Mouse (Mus musculus) kidney, embryonic 15.5 days (tissue): ENCODE data around the gene Rabl6. TPM values are rescaled to one million over a fixed set of nuclear protein-coding genes. Genes with fewer than 3 reads are reported as not detected.
A peak's percentile ranks its signal among the peaks of the same experiment; 100 is the strongest.

Experiments
- ATAC-seq: fragments of 200-750 bp; cut with Nextera tagmentation; replicated peaks from 2 replicates; pipeline ENCODE4 v1.8.0; 2017; ENCODE audit warnings: moderate TSS enrichment; ENCODE audit not compliant: low FRiP score
- H3K27ac ChIP-seq: fragments of 300-500 bp; sonication (generic); 2 replicates; pipeline ENCODE4 v1.5.1; 2015; ENCODE audit warnings: mild to moderate bottlenecking, inconsistent platforms
- H3K27me3 ChIP-seq: fragments of 300-500 bp; sonication (generic); 2 replicates; pipeline ENCODE4 v1.6.1; 2015; ENCODE audit warnings: inconsistent platforms
- H3K36me3 ChIP-seq: fragments of 300-500 bp; sonication (generic); 2 replicates; pipeline ENCODE4 v1.6.1; 2015; ENCODE audit warnings: inconsistent platforms
- H3K4me1 ChIP-seq: fragments of 300-500 bp; sonication (generic); 2 replicates; pipeline ENCODE4 v1.6.1; 2015; ENCODE audit warnings: inconsistent platforms
- H3K4me2 ChIP-seq: fragments of 300-500 bp; sonication (generic); 2 replicates; pipeline ENCODE4 v1.6.1; 2015; ENCODE audit warnings: moderate library complexity, mild to moderate bottlenecking, inconsistent platforms
- H3K4me3 ChIP-seq: fragments of 300-500 bp; sonication (generic); replicated peaks from 2 replicates; pipeline ENCODE4 v1.5.1; 2015; ENCODE audit warnings: mild to moderate bottlenecking, inconsistent platforms
- H3K9ac ChIP-seq: fragments of 300-500 bp; sonication (generic); 2 replicates; pipeline ENCODE4 v1.6.1; 2015; ENCODE audit warnings: mild to moderate bottlenecking, inconsistent platforms
- H3K9me3 ChIP-seq: fragments of 300-500 bp; sonication (generic); replicated peaks from 2 replicates; pipeline ENCODE4 v1.6.1; 2016; ENCODE audit warnings: inconsistent platforms
- WGBS: fragments of 180-500 bp; shearing (Covaris S2); methylation state at CpG from one replicate; pipeline ENCODE4 v1.1.7; 2015; ENCODE audit warnings: mixed read lengths; 5-methylcytosine and 5-hydroxymethylcytosine counted together
- polyA plus RNA-seq: library from polyadenylated mRNA; unstranded; fragments of >200 nt; fragmentation: Nextera tagmentation; extraction: Ambion mirVana; gene quantifications from 2 replicates; pipeline ENCODE4 v1.2.1, GENCODE M21; 2015

Rabl6 gene
- polyA plus RNA-seq, 1 experiment from 2014 or later, result 74.7 TPM

DNA sequence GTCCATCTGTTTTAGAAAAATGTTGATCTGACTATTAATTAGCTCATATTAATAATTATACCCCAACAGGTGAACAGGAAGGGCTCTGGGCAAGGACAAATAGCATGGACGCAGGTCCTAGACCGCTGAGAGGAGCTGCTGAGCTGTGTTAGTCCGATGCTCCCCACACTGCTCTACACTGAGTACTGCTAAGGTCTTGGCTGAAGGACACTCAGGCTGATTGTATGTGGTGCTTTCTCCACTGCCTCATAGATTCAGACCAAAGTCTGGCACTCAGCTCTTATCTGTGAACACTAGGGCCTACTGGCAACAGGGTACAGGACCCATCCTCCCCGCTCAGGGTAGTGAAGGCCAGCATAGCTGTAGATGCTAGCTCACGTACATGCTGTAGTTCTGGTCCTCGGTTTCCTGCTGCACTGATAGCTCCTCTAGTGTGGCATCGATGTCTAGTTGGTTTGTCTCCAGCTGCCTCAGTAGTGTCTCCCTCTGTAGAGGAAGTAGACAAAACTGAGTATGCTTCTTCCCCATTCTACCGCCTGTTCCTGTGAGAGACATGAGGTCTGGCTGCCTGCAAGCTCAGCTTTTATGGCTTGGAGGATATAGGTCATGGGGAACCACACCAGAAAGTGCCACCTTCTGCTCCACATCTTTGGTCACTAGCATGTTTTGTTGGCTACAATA lies 20.0 kb downstream of the Rabl6 start:
- 92% methylated on average over 8 of the region's 8 CpGs for whole genome bisulfite sequencing
- Histone ChIP-seq H3K4me2 (no peak overlapping the region), H3K4me1 (no peaks in the 10 kb centered on the region), H3K9ac (no peak overlapping the region), H3K4me3 (no peak overlapping the region), H3K36me3 (peaks cover 94% of the 10 kb centered on the region), H3K9me3 (no peaks in the 10 kb centered on the region), H3K27me3 (no peaks in the 10 kb centered on the region), H3K27ac (no peak overlapping the region)
- ATAC-seq, result no peak

DNA sequence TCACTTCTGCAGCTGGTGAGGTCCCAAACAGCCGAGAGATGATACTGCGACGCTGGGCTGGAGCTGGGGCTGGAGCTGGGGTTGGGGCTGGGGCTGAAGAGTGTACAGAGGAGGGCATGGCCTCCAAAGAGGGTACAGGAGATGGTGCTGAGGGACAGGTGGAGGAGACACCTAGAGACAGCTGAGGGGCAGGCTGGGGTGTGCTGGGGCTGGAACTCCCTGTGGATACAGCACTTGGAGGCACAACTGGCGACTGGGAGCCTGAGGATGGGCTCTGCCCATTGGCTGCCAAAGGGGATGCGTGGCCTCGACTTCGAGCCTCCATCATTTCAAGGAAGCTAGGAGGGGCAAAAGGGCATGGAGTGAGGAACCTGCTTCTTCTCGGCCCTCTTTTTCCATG lies 21.0 kb downstream of the Rabl6 start:
- peaks cover 89% of the 10 kb centered on the region for H3K36me3 ChIP-seq
- H3K4me2 ChIP-seq, result no peak overlapping the region
- H3K27me3 ChIP-seq, result no peaks in the 10 kb centered on the region
- 85% methylated on average over 8 of the region's 8 CpGs for WGBS
- no peaks in the 10 kb centered on the region for H3K9me3 ChIP-seq
- no peak for ATAC-seq
- no peak overlapping the region for H3K27ac ChIP-seq
- H3K9ac ChIP-seq, result no peak overlapping the region
- peaks cover 8% of the 10 kb centered on the region for H3K4me1 ChIP-seq
- H3K4me3 ChIP-seq, result no peak overlapping the region

DNA sequence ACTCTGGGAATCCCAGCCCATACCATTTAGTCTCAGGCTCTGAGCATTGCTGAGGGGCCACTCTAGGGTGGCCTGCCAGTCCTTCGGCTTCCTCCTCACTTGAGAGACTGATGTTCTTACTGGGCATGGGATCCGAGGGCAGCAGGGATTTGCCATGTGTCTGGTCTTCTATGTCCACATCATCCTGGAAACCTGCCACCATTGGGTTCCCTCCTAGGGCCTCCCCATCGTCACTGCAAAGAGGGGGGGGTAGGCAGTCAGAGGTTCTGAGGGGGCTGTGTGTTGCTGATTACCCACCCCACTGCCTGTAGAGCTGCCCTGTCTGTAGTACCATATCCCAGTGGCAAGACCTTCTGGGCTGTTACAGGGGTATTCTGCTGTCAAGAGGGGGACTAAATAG lies 22.7 kb downstream of the Rabl6 start:
- no peak overlapping the region for H3K9ac ChIP-seq
- no peaks in the 10 kb centered on the region for H3K9me3 ChIP-seq
- H3K4me1 ChIP-seq, result peaks cover 25% of the 10 kb centered on the region
- peaks cover 72% of the 10 kb centered on the region for H3K36me3 ChIP-seq
- H3K27me3 ChIP-seq, result peaks cover 8% of the 10 kb centered on the region
- 79% methylated on average over 3 of the region's 3 CpGs for WGBS
- H3K4me3 ChIP-seq, result no peak overlapping the region
- no peak overlapping the region for H3K27ac ChIP-seq
- no peak for ATAC-seq
- no peak overlapping the region for H3K4me2 ChIP-seq

DNA sequence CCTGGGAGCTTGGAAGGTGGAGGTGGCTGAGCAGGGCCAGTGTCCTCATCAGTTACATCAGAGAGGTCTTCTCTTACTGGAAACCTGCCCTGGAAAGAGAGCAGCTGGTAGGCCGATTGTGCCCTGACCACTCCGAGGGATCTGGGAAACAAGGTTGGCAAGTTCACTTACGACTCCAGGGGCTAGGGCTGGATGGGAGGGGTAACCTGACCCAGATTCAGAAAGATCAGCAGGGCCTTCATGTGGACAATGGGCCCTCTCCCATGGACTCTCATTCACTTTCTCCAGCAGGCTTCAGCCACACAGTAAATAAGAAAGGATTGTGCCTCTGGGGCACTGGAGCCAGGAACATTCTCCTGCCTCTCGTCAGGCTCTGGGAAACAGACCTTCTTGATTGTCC lies 23.5 kb downstream of the Rabl6 start:
- ATAC-seq, result no peak
- Histone ChIP-seq H3K4me1 (peaks cover 29% of the 10 kb centered on the region), H3K36me3 (peaks cover 65% of the 10 kb centered on the region), H3K27me3 (peaks cover 15% of the 10 kb centered on the region), H3K4me2 (no peak overlapping the region), H3K4me3 (no peak overlapping the region), H3K9me3 (no peaks in the 10 kb centered on the region), H3K9ac (no peak overlapping the region), H3K27ac (no peak overlapping the region)
- 77% methylated on average over 4 of the region's 4 CpGs for WGBS

DNA sequence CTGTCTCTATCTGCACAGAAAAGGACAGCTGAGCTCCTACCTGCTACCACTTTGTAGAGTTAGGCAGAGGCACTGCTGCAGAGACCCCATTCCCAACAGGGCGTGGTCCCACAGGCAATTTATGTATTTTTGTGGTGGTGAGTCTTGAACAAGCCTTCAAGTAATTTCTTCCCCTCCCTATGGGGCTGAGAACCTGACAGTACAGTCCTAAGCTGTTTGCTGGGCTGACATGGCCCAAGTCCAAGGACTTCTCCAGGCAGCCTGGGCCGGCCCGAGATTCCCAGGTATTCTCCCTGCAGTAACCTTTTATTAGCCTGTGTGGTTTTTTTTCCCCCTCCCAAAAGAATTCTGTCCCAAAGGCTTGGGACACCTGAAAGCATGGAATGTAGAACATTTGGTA lies 24.2 kb downstream of the Rabl6 start:
- no peak overlapping the region for H3K9ac ChIP-seq
- peaks cover 22% of the 10 kb centered on the region for H3K27me3 ChIP-seq
- H3K4me3 ChIP-seq, result no peak overlapping the region
- peaks cover 36% of the 10 kb centered on the region for H3K4me1 ChIP-seq
- H3K36me3 ChIP-seq, result peaks cover 58% of the 10 kb centered on the region
- WGBS, result 91% methylated on average over 3 of the region's 3 CpGs
- no peak overlapping the region for H3K27ac ChIP-seq
- H3K4me2 ChIP-seq, result no peak overlapping the region
- no peaks in the 10 kb centered on the region for H3K9me3 ChIP-seq
- no peak for ATAC-seq

DNA sequence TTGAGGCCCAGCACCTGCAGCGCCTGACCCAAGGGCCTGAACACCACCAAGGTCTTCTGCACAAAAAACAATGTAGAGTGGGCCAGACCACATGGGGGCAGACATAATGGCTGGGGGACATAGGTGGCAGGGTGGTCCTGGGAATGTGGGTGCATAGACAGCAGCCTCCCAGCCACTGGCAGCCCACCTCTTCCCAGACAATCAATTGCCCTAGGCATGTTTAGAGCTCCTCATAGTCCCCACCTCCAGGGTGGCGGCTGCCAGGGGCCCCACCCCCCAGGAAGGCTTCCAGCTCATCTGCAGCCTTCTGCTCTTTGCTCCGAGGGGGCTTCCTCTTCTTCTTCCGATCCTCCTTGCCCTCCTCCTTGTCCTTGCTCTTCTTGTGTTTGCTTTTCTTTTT lies 24.8 kb downstream of the Rabl6 start:
- H3K9me3 ChIP-seq, result no peaks in the 10 kb centered on the region
- peaks cover 28% of the 10 kb centered on the region for H3K27me3 ChIP-seq
- H3K4me3 ChIP-seq, result no peak overlapping the region
- H3K9ac ChIP-seq, result no peak overlapping the region
- WGBS, result 66% methylated on average over 4 of the region's 4 CpGs
- H3K27ac ChIP-seq, result no peak overlapping the region
- H3K36me3 ChIP-seq, result peaks cover 55% of the 10 kb centered on the region
- H3K4me1 ChIP-seq, result peaks cover 42% of the 10 kb centered on the region
- no peak for ATAC-seq
- H3K4me2 ChIP-seq, result no peak overlapping the region

DNA sequence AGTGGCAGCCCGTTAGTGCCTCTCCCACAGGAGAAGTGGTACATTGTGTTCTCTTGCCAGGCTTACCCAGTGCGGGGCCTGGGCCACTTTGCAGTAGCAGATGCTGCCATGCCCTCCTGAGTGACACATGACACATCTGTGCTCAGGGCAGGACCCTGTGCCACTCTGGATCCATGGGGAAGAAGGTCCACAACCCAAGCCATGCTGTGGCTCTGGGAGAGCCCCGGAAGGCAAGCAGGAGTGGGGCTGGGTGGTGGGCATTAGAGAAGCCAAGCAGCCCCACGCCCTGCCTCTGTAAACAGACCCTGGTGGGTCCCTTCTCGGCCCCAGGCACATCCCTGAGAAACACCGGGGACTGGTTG lies 25.2 kb downstream of the Rabl6 start:
- Histone ChIP-seq H3K4me1 (peaks cover 47% of the 10 kb centered on the region), H3K9me3 (no peaks in the 10 kb centered on the region), H3K9ac (no peak overlapping the region), H3K36me3 (peaks cover 51% of the 10 kb centered on the region), H3K4me2 (no peak overlapping the region), H3K4me3 (no peak overlapping the region), H3K27me3 (peaks cover 33% of the 10 kb centered on the region), H3K27ac (no peak overlapping the region)
- no peak for ATAC-seq
- 84% methylated on average over 6 of the region's 6 CpGs for WGBS

DNA sequence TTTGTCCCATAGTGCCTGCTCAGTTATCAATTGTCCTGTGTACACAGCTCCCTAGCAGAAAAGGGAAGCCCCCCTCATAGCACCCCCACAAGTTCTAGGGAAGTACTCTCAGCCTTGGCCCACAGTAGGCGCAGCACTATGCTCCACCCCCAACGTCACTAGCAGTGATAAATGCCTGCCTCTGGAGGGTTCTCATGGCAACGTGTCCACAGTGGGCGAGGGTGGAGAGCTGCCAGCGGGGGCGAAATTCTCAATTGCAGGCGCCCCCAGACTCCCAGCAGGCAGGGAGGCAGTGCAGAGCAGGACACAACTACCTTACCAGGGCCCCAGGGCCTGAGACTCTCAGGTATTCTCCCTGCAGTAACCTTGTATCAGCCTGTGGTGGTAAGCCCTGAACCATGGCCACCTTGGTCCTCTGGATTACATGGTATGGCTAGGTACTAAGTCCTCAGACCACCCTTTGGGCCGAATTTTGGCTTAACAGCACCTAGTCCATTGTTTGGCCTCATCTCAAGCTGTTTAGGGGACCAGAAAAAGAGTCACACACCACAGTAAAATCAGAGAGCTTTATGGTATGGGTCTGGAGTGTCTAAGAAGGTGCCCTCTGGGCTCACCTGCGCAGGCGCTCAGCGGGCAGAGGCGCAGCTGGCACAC lies 25.7 kb downstream of the Rabl6 start:
- no peaks in the 10 kb centered on the region for H3K9me3 ChIP-seq
- H3K4me3 ChIP-seq, result no peak overlapping the region
- H3K9ac ChIP-seq, result no peak overlapping the region
- 55% methylated on average over 12 of the region's 12 CpGs for WGBS
- no peak overlapping the region for H3K4me2 ChIP-seq
- H3K36me3 ChIP-seq, result peaks cover 46% of the 10 kb centered on the region
- peaks cover 52% of the 10 kb centered on the region for H3K4me1 ChIP-seq
- peaks cover 38% of the 10 kb centered on the region for H3K27me3 ChIP-seq
- no peak overlapping the region for H3K27ac ChIP-seq
- ATAC-seq, result no peak

DNA sequence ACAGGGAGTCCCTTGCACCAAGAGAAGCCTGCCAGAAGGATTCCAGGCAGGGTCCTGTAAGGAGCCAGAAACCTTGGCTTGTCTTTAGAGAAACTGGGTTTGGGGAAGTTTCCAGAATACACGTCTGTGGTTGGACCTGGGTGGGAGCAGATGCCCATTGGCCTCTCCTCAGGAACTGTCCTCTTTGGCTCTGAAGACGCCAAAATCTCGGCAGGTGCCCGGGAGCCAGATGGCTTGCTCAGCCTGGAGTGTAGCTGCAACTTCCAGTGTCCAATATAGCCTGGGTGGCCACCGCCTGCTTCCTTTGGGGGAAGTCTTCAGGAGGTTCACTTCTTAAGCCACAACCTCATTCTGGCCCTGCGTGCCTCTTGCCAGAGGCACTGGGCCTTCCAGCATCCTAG lies 26.4 kb downstream of the Rabl6 start:
- Histone ChIP-seq H3K4me2 (peak overlapping the region; percentile 70; the same call in 1 of the 2 replicates), H3K4me3 (no peak overlapping the region), H3K36me3 (peaks cover 39% of the 10 kb centered on the region), H3K27me3 (peaks cover 45% of the 10 kb centered on the region), H3K4me1 (peaks cover 59% of the 10 kb centered on the region), H3K9ac (no peak overlapping the region), H3K9me3 (no peaks in the 10 kb centered on the region), H3K27ac (no peak overlapping the region)
- WGBS, result 30% methylated on average over 6 of the region's 6 CpGs
- no peak for ATAC-seq

DNA sequence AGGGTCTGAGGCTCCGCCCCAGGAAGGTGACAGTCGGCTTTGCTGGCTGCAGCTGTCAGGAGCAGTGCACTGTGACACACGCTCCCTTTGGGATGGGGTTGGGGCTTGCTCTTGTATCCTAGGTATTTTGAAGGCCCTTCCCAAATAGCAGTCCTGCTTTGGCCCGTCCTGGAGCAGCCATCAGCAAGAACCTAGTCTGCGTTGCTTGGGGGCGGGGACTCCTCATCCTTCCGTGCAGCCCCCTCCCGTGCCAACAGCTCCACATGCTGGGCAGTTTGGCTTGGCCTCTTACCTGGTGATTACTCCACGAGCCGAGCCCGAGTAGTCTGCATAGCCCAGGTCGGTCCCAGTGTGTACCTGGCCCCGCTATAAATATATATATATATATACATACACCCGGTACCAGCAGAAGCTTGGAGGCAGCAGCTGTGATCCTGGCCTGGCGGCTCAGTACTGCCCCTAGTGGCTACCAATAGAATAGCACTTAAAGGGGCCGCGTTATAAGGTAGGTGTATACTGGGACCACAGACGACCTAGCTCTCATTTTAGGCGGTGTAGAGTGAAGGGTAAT lies 26.9 kb downstream of the Rabl6 start, which contains the start of gene Ajm1:
Ajm1 (minus strand) TSS at position 464 of the 571 bp plus-strand sequence.
- Histone ChIP-seq H3K9ac (no peak within 1 kb of the TSS), H3K36me3 (peaks cover 34% of the 10 kb centered on the region), H3K27ac (no peak within 1 kb of the TSS), H3K4me3 (peak within 1 kb of the TSS; percentile 39), H3K4me1 (peaks cover 60% of the 10 kb centered on the region), H3K27me3 (peaks cover 50% of the 10 kb centered on the region), H3K9me3 (no peaks in the 10 kb centered on the region), H3K4me2 (peak within 1 kb of the TSS; percentile 70)
- WGBS, result 5% methylated on average over 19 of the region's 19 CpGs
- peak; percentile 47 for ATAC-seq

DNA sequence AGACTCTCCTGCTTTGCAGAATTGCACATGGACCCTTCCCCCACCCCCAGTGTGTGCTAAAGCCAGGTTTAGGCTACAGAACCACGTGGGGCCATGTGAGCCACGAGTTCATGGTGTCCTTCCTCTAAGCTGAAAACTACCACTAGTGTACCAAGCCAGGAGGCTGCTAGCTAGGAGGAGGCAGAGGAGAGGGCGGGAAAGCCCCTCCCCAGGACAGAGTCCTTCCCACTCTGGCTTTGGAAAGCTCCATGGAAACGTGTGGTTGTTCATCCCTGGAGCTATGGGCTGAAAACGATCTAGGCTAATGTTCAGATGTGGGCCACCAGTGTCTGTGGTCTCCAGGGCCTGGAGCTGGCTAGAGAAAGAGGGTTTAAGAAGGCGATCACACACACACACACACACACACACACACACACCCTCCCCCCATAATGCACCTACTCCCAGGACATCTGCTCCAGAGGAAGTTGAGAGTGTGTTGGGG lies 27.7 kb downstream of the Rabl6 start:
- Histone ChIP-seq H3K9me3 (no peaks in the 10 kb centered on the region), H3K9ac (no peak overlapping the region), H3K4me3 (no peak overlapping the region), H3K27ac (no peak overlapping the region), H3K27me3 (peaks cover 56% of the 10 kb centered on the region), H3K4me1 (peaks cover 66% of the 10 kb centered on the region), H3K36me3 (peaks cover 28% of the 10 kb centered on the region), H3K4me2 (peak overlapping the region; percentile 70)
- 49% methylated on average over 6 of the region's 6 CpGs for WGBS
- ATAC-seq, result no peak

DNA sequence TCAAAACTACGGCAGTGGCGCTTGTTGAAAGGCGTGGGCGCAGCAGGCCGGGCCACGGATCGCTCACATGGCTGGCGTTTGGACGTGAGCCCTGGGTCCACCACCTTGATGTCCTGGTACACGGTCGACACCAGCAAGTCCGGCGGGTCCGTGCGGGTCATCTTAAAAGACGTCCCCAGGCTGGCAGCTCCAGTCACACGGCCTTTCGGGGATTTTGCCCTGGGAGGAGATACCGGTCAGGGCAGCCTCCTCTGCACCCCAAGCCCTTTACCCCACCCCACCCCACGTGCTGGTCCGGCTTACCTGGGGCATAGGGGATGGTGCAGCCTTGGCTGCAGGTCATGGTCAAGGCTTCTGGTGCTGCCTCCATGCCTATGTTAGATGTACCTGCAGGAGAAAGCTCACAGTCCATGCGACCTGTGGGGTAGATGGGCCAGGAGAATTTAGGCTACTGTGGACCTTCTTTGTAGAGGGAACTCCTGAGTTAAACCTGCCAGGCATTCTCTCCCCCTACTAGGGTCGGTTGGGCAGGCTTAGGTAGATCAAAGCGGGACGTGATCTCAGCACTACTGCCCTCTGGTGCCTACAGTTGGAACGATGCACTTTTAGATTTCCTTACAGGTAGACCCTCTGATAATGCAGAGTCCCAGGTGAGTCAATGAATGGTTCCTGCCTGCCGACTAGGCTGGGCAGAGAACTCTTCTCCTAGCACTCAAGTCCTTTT lies 28.4 kb downstream of the Rabl6 start:
- Histone ChIP-seq H3K4me2 (peak overlapping the region; percentile 47), H3K27ac (no peak overlapping the region), H3K27me3 (peaks cover 56% of the 10 kb centered on the region), H3K9ac (no peak overlapping the region), H3K9me3 (no peaks in the 10 kb centered on the region), H3K4me1 (peaks cover 71% of the 10 kb centered on the region), H3K36me3 (peaks cover 21% of the 10 kb centered on the region), H3K4me3 (peak overlapping the region; percentile 36)
- WGBS, result 4% methylated on average over 27 of the region's 27 CpGs
- ATAC-seq, result no peak
